Mouse (Mus musculus): Measurements from ENCODE around the gene Susd3. TPM values are rescaled to one million over a fixed set of nuclear protein-coding genes. Genes with fewer than 3 reads are reported as not detected.

The Susd3 gene
- 3.0 and 10.2 TPM in 2 replicates for polyA plus RNA-seq (2011; ENCODE audit: insufficient read depth, insufficient read length, low replicate concordance, missing spikeins)

DNA sequence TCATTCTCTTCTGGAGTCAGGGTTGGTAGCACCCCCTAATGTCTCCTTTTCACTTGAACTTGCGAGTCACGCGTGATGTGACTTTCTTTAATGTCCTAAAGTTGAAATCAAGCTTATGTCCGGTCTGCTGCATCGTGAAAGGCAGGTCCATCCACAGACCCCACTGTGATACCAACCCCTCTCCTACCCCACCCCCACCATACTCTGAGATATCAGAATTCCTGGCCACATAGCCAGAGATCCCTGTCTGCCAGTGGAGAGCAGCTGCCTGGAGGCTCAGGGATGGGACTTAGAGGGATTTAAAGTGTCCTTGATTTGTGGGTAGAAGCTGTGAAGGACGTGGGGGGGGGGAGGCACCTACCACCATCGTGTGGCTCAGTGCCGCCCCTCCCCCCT, at the start of gene Susd3:
Gene Susd3, minus strand, starts transcription at position 240 of the 396 bp plus-strand sequence.
- H3K27ac ChIP-seq (ENCODE audit: control insufficient read depth, insufficient read depth, low read depth, low read length, poor library complexity): peak within 1 kb of the TSS; percentile 69
- TF ChIP-seq POLR2A (IDR thresholded peaks at IDR 0.05; ENCODE audit: borderline replicate concordance, control insufficient read depth, low read depth, low read length) (no peak), CTCF (IDR thresholded peaks at IDR 0.05; ENCODE audit: control insufficient read depth, insufficient read depth, low read length) (no peak)
- whole genome bisulfite sequencing: 32% methylated on average over 8 of the region's 8 CpGs
- H3K4me3 ChIP-seq (replicated peaks; ENCODE audit: control insufficient read depth, low read depth, low read length): peak within 1 kb of the TSS; percentile 85
- peaks cover 13% of the 10 kb centered on the region for H3K4me1 ChIP-seq (ENCODE audit: control insufficient read depth, insufficient read depth, low read length)

DNA sequence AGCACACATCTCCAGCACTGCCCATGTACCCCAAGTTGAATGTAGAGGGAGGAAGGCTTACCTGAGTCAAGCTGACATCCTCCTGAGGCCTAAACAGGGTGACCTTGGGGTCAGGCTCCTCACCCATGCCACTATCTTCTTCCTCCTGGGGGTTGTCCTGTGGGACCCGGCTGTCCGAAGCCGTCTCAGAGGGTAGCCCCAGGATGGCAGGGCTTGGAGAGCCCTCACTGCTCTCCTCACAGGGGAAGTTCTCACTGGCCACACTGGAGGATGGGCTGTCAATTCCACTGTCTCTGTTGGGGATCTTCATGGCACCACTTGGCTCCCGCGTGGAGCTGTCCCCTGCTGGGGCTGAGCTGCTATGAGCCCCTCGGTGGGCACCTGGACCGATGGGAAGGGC, 47.8 kb upstream of the Susd3 start:
- Histone ChIP-seq H3K4me3 (replicated peaks; ENCODE audit: control insufficient read depth, low read depth, low read length) (no peak overlapping the region), H3K27ac (ENCODE audit: control insufficient read depth, insufficient read depth, low read depth, low read length, poor library complexity) (no peak overlapping the region), H3K4me1 (ENCODE audit: control insufficient read depth, insufficient read depth, low read length) (peaks cover 17% of the 10 kb centered on the region)
- TF ChIP-seq CTCF (IDR thresholded peaks at IDR 0.05; ENCODE audit: control insufficient read depth, insufficient read depth, low read length): no peak
- no peak for TF ChIP-seq POLR2A (IDR thresholded peaks at IDR 0.05; ENCODE audit: borderline replicate concordance, control insufficient read depth, low read depth, low read length)
- WGBS: 82% methylated on average over 7 of the region's 7 CpGs

DNA sequence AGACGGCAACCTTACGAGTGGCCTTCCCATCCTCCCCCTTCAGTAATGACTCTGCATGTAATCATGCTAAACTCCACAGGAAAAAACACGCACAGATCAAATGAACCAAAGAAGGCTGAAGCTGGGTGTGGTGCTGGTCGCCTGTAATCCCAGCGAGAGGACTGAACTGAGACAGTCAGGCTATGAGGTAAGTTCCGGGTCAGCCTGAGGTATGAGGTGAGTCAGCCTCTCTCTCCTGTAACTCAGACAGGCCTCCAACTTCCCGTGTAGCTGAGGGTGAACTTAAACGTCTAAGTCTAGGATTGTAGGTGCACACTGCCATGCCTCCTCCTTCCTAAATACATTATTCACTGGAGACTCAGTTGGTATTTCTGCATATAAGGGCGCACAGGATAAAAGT, 45.6 kb upstream of the Susd3 start:
- H3K4me3 ChIP-seq (replicated peaks; ENCODE audit: control insufficient read depth, low read depth, low read length): no peak overlapping the region
- H3K27ac ChIP-seq (ENCODE audit: control insufficient read depth, insufficient read depth, low read depth, low read length, poor library complexity): no peak overlapping the region
- peaks cover 14% of the 10 kb centered on the region for H3K4me1 ChIP-seq (ENCODE audit: control insufficient read depth, insufficient read depth, low read length)
- 56% methylated on average over 9 of the region's 9 CpGs for WGBS
- no peak for TF ChIP-seq CTCF (IDR thresholded peaks at IDR 0.05; ENCODE audit: control insufficient read depth, insufficient read depth, low read length)
- TF ChIP-seq POLR2A (IDR thresholded peaks at IDR 0.05; ENCODE audit: borderline replicate concordance, control insufficient read depth, low read depth, low read length): no peak

DNA sequence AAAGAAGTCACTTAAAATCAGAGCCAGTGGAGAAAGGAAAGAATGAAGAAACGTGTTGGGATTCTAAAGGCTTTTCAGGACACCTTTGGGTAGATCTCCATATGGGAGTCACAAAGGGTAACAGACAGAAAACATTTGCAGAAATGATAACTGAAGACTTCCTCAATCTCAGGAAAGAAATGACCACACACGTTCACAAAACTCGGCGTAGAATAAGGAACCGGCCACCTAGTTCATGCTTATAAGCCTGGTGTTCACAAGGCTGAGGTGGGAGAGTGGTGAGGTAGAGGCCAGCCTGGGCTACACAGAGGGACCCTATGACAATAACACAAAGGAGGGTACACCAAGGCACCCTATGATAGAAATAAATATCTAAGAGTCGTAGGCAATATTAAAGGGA, 43.4 kb upstream of the Susd3 start:
- Histone ChIP-seq H3K4me1 (ENCODE audit: control insufficient read depth, insufficient read depth, low read length) (peaks cover 6% of the 10 kb centered on the region; the same call in 1 of the 2 replicates), H3K27ac (ENCODE audit: control insufficient read depth, insufficient read depth, low read depth, low read length, poor library complexity) (no peak overlapping the region; the same call in 1 of the 2 replicates), H3K4me3 (replicated peaks; ENCODE audit: control insufficient read depth, low read depth, low read length) (no peak overlapping the region)
- TF ChIP-seq POLR2A (IDR thresholded peaks at IDR 0.05; ENCODE audit: borderline replicate concordance, control insufficient read depth, low read depth, low read length) (no peak), CTCF (IDR thresholded peaks at IDR 0.05; ENCODE audit: control insufficient read depth, insufficient read depth, low read length) (no peak)
- 21% methylated on average over 6 of the region's 6 CpGs for whole genome bisulfite sequencing

GRCm38 (mm10) chr13:49291398-49291797, 42.9 kb upstream of the Susd3 start:
- no peak overlapping the region for H3K27ac ChIP-seq (ENCODE audit: control insufficient read depth, insufficient read depth, low read depth, low read length, poor library complexity)
- TF ChIP-seq POLR2A (IDR thresholded peaks at IDR 0.05; ENCODE audit: borderline replicate concordance, control insufficient read depth, low read depth, low read length) (no peak), CTCF (IDR thresholded peaks at IDR 0.05; ENCODE audit: control insufficient read depth, insufficient read depth, low read length) (peak; percentile 59)
- H3K4me1 ChIP-seq (ENCODE audit: control insufficient read depth, insufficient read depth, low read length): peaks cover 6% of the 10 kb centered on the region; the same call in 1 of the 2 replicates
- no peak overlapping the region for H3K4me3 ChIP-seq (replicated peaks; ENCODE audit: control insufficient read depth, low read depth, low read length)
- 80% methylated on average over 1 of the region's 1 CpGs for WGBS

- no peak for TF ChIP-seq POLR2A (IDR thresholded peaks at IDR 0.05; ENCODE audit: borderline replicate concordance, control insufficient read depth, low read depth, low read length)
- TF ChIP-seq CTCF (IDR thresholded peaks at IDR 0.05; ENCODE audit: control insufficient read depth, insufficient read depth, low read length): no peak
- H3K27ac ChIP-seq (ENCODE audit: control insufficient read depth, insufficient read depth, low read depth, low read length, poor library complexity): no peak overlapping the region
- WGBS: 90% methylated on average over 6 of the region's 6 CpGs
- H3K4me3 ChIP-seq (replicated peaks; ENCODE audit: control insufficient read depth, low read depth, low read length): no peak overlapping the region
- peaks cover 4% of the 10 kb centered on the region for H3K4me1 ChIP-seq (ENCODE audit: control insufficient read depth, insufficient read depth, low read length)
Observed at GRCm38 (mm10) chr13:49287224-49287623, 38.7 kb upstream of the Susd3 start.

DNA sequence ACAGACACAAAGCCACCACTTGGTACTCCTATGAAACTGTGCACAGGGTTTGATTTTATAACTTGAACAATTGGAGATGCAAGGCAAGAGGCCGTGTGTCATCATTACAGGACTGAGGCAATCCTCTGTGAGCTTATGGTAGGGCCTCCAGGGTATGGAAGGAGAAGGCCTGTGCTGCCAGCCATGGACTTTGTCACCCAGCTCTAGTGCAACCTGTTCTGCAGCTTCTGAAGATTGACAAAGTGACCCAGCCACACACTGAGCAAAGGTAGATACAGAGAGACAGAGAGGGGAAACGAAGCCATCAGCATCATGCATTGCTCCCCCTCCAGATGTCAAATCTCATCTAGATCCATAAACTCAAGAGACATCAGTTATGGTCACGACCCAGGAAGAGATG, 38.2 kb upstream of the Susd3 start:
- WGBS: 87% methylated on average over 3 of the region's 3 CpGs
- H3K4me3 ChIP-seq (replicated peaks; ENCODE audit: control insufficient read depth, low read depth, low read length): no peak overlapping the region
- TF ChIP-seq CTCF (IDR thresholded peaks at IDR 0.05; ENCODE audit: control insufficient read depth, insufficient read depth, low read length) (no peak), POLR2A (IDR thresholded peaks at IDR 0.05; ENCODE audit: borderline replicate concordance, control insufficient read depth, low read depth, low read length) (no peak)
- peaks cover 3% of the 10 kb centered on the region for H3K4me1 ChIP-seq (ENCODE audit: control insufficient read depth, insufficient read depth, low read length)
- no peak overlapping the region for H3K27ac ChIP-seq (ENCODE audit: control insufficient read depth, insufficient read depth, low read depth, low read length, poor library complexity)

DNA sequence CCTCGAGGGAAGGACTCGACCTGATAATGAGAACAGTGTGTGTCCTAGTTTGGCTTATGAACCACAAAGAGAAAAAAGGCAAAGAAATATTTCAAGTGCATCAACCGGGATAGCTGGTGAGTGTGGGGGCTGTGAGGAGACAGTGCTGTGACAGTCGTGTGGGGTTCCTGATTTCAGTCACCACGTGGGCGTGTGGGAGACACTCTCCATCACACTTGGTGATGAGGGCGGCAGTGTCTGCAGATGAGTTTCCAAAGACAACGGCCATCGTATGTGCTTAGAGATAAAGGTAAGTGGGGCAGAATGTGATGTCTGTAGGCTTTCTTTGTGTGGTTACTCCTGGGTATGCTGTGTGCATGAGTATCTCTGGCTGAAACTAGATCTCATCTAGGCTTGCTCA, 35.2 kb upstream of the Susd3 start:
- TF ChIP-seq CTCF (IDR thresholded peaks at IDR 0.05; ENCODE audit: control insufficient read depth, insufficient read depth, low read length): no peak
- TF ChIP-seq POLR2A (IDR thresholded peaks at IDR 0.05; ENCODE audit: borderline replicate concordance, control insufficient read depth, low read depth, low read length): no peak
- H3K4me3 ChIP-seq (replicated peaks; ENCODE audit: control insufficient read depth, low read depth, low read length): no peak overlapping the region
- 78% methylated on average over 9 of the region's 9 CpGs for WGBS
- peaks cover 2% of the 10 kb centered on the region for H3K4me1 ChIP-seq (ENCODE audit: control insufficient read depth, insufficient read depth, low read length)
- no peak overlapping the region for H3K27ac ChIP-seq (ENCODE audit: control insufficient read depth, insufficient read depth, low read depth, low read length, poor library complexity)

GRCm38 (mm10) chr13:49282168-49282567, 33.7 kb upstream of the Susd3 start:
- peaks cover 2% of the 10 kb centered on the region for H3K4me1 ChIP-seq (ENCODE audit: control insufficient read depth, insufficient read depth, low read length)
- WGBS: 67% methylated on average over 2 of the region's 2 CpGs

More at GRCm38 (mm10) chr13:49282168-49282567, 33.7 kb upstream of the Susd3 start:
- no peak for TF ChIP-seq POLR2A (IDR thresholded peaks at IDR 0.05; ENCODE audit: borderline replicate concordance, control insufficient read depth, low read depth, low read length)
- no peak for TF ChIP-seq CTCF (IDR thresholded peaks at IDR 0.05; ENCODE audit: control insufficient read depth, insufficient read depth, low read length)
- Histone ChIP-seq H3K27ac (ENCODE audit: control insufficient read depth, insufficient read depth, low read depth, low read length, poor library complexity) (no peak overlapping the region), H3K4me3 (replicated peaks; ENCODE audit: control insufficient read depth, low read depth, low read length) (no peak overlapping the region)
